Mouse (Mus musculus) liver, embryonic 15.5 days (tissue): Measurements from ENCODE around the gene Olfr750. TPM values are rescaled to one million over a fixed set of nuclear protein-coding genes. Genes with fewer than 3 reads are reported as not detected.

Experiments used
- ATAC-seq: fragments of 200-750 bp; cut with Nextera tagmentation; 2 replicates; pipeline ENCODE4 v1.8.0; 2017; ENCODE audit warnings: moderate number of reproducible peaks, mild to moderate bottlenecking, moderate library complexity; ENCODE audit not compliant: insufficient read depth
- H3K27ac ChIP-seq: fragments of 300-500 bp; sonication (generic); replicated peaks from 2 replicates; pipeline ENCODE4 v1.5.1; 2015; ENCODE audit warnings: mild to moderate bottlenecking, inconsistent platforms
- H3K27me3 ChIP-seq: fragments of 300-500 bp; sonication (generic); 2 replicates; pipeline ENCODE4 v1.6.1; 2015; ENCODE audit warnings: mild to moderate bottlenecking, inconsistent platforms
- H3K36me3 ChIP-seq: fragments of 300-500 bp; sonication (generic); replicated peaks from 2 replicates; pipeline ENCODE4 v1.6.1; 2015; ENCODE audit warnings: moderate library complexity, mild to moderate bottlenecking, inconsistent platforms
- H3K4me1 ChIP-seq: fragments of 300-500 bp; sonication (generic); replicated peaks from 2 replicates; pipeline ENCODE4 v1.6.1; 2015; ENCODE audit warnings: inconsistent platforms
- H3K4me2 ChIP-seq: fragments of 300-500 bp; sonication (generic); 2 replicates; pipeline ENCODE4 v1.6.1; 2015; ENCODE audit warnings: moderate library complexity, mild to moderate bottlenecking, inconsistent platforms
- H3K4me3 ChIP-seq: fragments of 300-500 bp; sonication (generic); replicated peaks from 2 replicates; pipeline ENCODE4 v1.5.1; 2015; ENCODE audit warnings: mild to moderate bottlenecking, inconsistent platforms
- H3K9ac ChIP-seq: fragments of 300-500 bp; sonication (generic); 2 replicates; pipeline ENCODE4 v1.6.1; 2015; ENCODE audit warnings: moderate library complexity, mild to moderate bottlenecking, inconsistent platforms
- H3K9me3 ChIP-seq: fragments of 300-500 bp; sonication (generic); replicated peaks from 2 replicates; pipeline ENCODE4 v1.6.1; 2016; ENCODE audit warnings: inconsistent platforms
- WGBS: fragments of 180-500 bp; shearing (Covaris S2); methylation state at CpG from one replicate; pipeline ENCODE4 v1.1.7; 2015; ENCODE audit warnings: mixed read lengths; ENCODE audit not compliant: insufficient replicate concordance; 5-methylcytosine and 5-hydroxymethylcytosine counted together
- polyA plus RNA-seq: library from polyadenylated mRNA; unstranded; fragments of >200 nt; fragmentation: Nextera tagmentation; extraction: Ambion mirVana; gene quantifications from 2 replicates; pipeline ENCODE4 v1.2.1, GENCODE M21; 2015

Olfr750 gene
- polyA plus RNA-seq, 1 experiment from 2014 or later = not detected

DNA sequence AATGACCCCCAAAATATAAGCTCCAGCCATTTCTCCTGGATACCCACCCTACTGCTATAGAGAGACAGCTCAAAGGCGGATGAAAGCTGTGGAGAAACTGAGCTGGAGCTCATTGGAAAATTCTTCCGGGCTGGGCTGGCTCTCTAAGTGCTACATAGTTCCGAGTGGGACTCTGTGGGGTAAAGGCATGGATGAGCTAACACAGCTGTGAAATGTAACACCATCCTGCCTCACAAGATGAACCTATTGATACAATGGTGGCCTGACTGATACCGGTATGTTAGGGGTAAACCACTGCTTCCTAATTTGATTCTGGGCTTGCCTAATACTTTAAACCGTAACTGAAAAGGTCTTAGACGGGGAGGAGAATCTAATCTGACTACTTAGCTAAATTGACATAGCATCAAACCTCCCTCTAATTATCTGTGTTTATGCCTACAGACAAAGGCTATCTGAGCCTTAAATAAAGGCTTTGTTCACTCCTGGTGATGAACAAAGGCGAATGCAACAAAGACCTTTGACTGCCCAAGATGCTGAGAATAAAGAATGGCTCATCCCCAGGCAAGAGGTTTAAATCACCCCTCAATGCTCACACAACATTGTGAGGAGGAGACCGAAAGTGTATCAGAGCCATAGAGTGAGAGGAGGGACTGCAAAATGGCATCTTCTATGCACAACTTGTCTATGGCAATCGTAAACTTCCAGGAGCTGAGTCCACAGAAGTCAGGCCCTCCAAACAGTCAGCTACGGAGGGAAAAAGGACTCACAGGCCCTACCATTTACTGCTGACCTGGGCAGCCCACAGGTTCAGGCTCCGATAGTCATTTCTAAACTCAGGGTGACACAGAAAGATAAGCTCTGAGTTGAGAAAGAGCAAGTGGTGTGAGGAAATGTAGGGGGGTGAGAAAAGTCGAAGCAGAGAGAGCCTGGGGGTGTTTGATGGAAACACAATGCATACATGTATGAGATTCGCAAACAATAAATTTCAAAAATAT lies 19.7 kb downstream of the Olfr750 start:
- ATAC-seq = no peak
- 47% methylated on average over 13 of the region's 13 CpGs for WGBS
- no peak overlapping the region for H3K9ac ChIP-seq
- no peaks in the 10 kb centered on the region for H3K27me3 ChIP-seq
- no peaks in the 10 kb centered on the region for H3K36me3 ChIP-seq
- H3K27ac ChIP-seq = no peak overlapping the region
- no peaks in the 10 kb centered on the region for H3K9me3 ChIP-seq
- H3K4me3 ChIP-seq = no peak overlapping the region
- peaks cover 6% of the 10 kb centered on the region for H3K4me1 ChIP-seq
- H3K4me2 ChIP-seq = no peak overlapping the region

GRCm38 (mm10) chr14:51053176-51053575 lies 21.1 kb downstream of the Olfr750 start:
- 62% methylated on average over 5 of the region's 5 CpGs for WGBS
- H3K27ac ChIP-seq = no peak overlapping the region
- H3K9ac ChIP-seq = no peak overlapping the region
- no peak overlapping the region for H3K4me3 ChIP-seq
- H3K36me3 ChIP-seq = no peaks in the 10 kb centered on the region
- no peak for ATAC-seq
- H3K4me1 ChIP-seq = peaks cover 6% of the 10 kb centered on the region
- H3K4me2 ChIP-seq = no peak overlapping the region
- no peaks in the 10 kb centered on the region for H3K9me3 ChIP-seq
- H3K27me3 ChIP-seq = no peaks in the 10 kb centered on the region

GRCm38 (mm10) chr14:51051941-51052340 lies 22.3 kb downstream of the Olfr750 start:
- WGBS = 48% methylated on average over 5 of the region's 5 CpGs
- Histone ChIP-seq H3K9ac (no peak overlapping the region), H3K27me3 (no peaks in the 10 kb centered on the region)

GRCm38 (mm10) chr14:51050063-51050462 lies 24.2 kb downstream of the Olfr750 start, which contains the start of gene Rnase11:
TSS of gene Rnase11 (minus strand) at chr14:51050163.
- H3K36me3 ChIP-seq = no peaks in the 10 kb centered on the region
- ATAC-seq = no peak
- H3K9me3 ChIP-seq = no peaks in the 10 kb centered on the region
- WGBS = 39% methylated on average over 2 of the region's 2 CpGs
- no peak within 1 kb of the TSS for H3K4me3 ChIP-seq
- no peaks in the 10 kb centered on the region for H3K4me1 ChIP-seq
- H3K9ac ChIP-seq = no peak within 1 kb of the TSS
- no peak within 1 kb of the TSS for H3K4me2 ChIP-seq
- no peaks in the 10 kb centered on the region for H3K27me3 ChIP-seq
- no peak within 1 kb of the TSS for H3K27ac ChIP-seq

More at GRCm38 (mm10) chr14:51051941-51052340, 22.3 kb downstream of the Olfr750 start:
- H3K4me2 ChIP-seq = no peak overlapping the region
- no peaks in the 10 kb centered on the region for H3K36me3 ChIP-seq
- H3K4me1 ChIP-seq = no peaks in the 10 kb centered on the region
- H3K27ac ChIP-seq = no peak overlapping the region
- H3K9me3 ChIP-seq = no peaks in the 10 kb centered on the region
- H3K4me3 ChIP-seq = no peak overlapping the region
- ATAC-seq = no peak

DNA sequence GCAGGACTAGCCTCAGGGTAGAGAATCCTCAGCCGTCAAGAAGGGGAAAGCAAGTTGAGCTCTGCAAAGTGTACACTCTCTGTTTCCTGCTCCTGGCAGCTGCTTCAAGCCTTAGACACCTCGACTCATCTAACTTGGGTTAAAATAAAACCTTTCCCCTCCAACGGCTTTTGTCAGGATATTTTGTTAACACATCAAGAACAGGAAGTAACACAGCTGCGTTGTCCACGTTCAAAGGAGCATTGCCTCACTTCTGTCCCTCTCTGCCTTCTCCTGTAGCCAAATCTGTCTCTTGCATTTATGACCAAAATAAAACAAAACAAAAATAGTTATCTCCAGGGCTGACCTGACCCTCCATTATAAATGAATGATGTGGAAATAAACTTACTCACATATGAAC lies 26.4 kb downstream of the Olfr750 start:
- Histone ChIP-seq H3K9me3 (no peaks in the 10 kb centered on the region), H3K27ac (no peak overlapping the region), H3K9ac (no peak overlapping the region), H3K36me3 (no peaks in the 10 kb centered on the region), H3K4me1 (no peaks in the 10 kb centered on the region), H3K4me3 (no peak overlapping the region), H3K4me2 (no peak overlapping the region), H3K27me3 (no peaks in the 10 kb centered on the region)
- ATAC-seq = no peak
- WGBS = 9% methylated on average over 5 of the region's 5 CpGs

DNA sequence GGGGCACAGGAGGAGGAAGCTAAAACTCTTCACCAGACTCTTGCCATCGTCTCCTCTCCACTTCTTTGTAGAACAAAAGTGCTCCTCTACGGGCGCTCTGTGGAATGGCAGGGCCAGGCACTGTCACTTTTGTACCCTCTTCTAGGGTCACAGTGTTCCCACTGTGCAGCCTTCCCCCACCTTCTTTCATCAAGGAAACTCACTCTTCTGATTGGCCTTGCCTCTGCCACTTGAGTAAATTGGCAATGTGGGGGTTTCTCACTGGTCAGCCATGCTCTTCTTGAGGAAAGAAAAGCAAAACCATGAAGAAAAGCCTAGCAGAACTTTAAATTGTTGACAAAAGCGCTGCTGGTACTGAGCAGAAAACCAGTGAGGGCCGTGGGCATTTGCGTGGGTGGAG lies 32.5 kb downstream of the Olfr750 start, which contains the start of gene Rnase9:
Gene Rnase9, minus strand, starts transcription at position 101 of the 400 bp plus-strand sequence.
- H3K4me3 ChIP-seq = no peak within 1 kb of the TSS
- no peaks in the 10 kb centered on the region for H3K4me1 ChIP-seq
- H3K4me2 ChIP-seq = no peak within 1 kb of the TSS
- H3K9me3 ChIP-seq = no peaks in the 10 kb centered on the region
- H3K36me3 ChIP-seq = no peaks in the 10 kb centered on the region
- no peak within 1 kb of the TSS for H3K9ac ChIP-seq
- ATAC-seq = no peak
- H3K27ac ChIP-seq = no peak within 1 kb of the TSS
- H3K27me3 ChIP-seq = no peaks in the 10 kb centered on the region
- 68% methylated on average over 6 of the region's 6 CpGs for WGBS

DNA sequence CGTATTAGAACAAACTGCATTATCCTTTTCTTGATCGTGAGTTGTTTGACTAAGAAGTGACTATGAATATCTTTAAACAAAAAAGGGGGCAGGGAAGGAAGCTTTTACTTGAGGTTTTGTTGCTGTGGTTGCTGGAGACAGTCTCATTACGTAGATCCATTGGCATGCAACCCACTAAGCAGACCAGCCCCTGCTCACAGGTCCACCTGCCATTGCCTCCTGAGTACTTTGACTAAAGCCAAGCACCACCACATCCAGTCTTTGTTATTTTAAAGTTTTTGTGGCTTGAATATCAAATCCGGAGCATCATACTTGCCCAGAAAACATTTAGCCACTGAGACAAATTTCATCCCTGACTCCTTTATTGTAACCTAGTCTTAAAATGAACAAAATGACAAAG lies 38.0 kb downstream of the Olfr750 start:
- Histone ChIP-seq H3K4me3 (no peak overlapping the region), H3K9me3 (no peaks in the 10 kb centered on the region), H3K9ac (no peak overlapping the region), H3K36me3 (no peaks in the 10 kb centered on the region), H3K4me2 (no peak overlapping the region), H3K27ac (no peak overlapping the region), H3K4me1 (no peaks in the 10 kb centered on the region), H3K27me3 (no peaks in the 10 kb centered on the region)
- WGBS = 62% methylated on average over 4 of the region's 4 CpGs
- ATAC-seq = no peak

- Histone ChIP-seq H3K27me3 (no peaks in the 10 kb centered on the region), H3K9ac (no peak overlapping the region), H3K4me3 (no peak overlapping the region), H3K4me2 (no peak overlapping the region), H3K4me1 (no peaks in the 10 kb centered on the region), H3K9me3 (no peaks in the 10 kb centered on the region), H3K36me3 (no peaks in the 10 kb centered on the region), H3K27ac (no peak overlapping the region)
- 51% methylated on average over 1 of the region's 1 CpGs for WGBS
- ATAC-seq = no peak
Measured at GRCm38 (mm10) chr14:51035206-51035605, 39.0 kb downstream of the Olfr750 start.

- no peak overlapping the region for H3K9ac ChIP-seq
- whole genome bisulfite sequencing = 52% methylated on average over 3 of the region's 3 CpGs
- no peaks in the 10 kb centered on the region for H3K27me3 ChIP-seq
- no peak overlapping the region for H3K4me2 ChIP-seq
- H3K36me3 ChIP-seq = no peaks in the 10 kb centered on the region
- no peak overlapping the region for H3K4me3 ChIP-seq
- H3K27ac ChIP-seq = no peak overlapping the region
- no peak for ATAC-seq
- no peaks in the 10 kb centered on the region for H3K9me3 ChIP-seq
- H3K4me1 ChIP-seq = no peaks in the 10 kb centered on the region
Measured at GRCm38 (mm10) chr14:51027387-51028155, 46.7 kb downstream of the Olfr750 start.

DNA sequence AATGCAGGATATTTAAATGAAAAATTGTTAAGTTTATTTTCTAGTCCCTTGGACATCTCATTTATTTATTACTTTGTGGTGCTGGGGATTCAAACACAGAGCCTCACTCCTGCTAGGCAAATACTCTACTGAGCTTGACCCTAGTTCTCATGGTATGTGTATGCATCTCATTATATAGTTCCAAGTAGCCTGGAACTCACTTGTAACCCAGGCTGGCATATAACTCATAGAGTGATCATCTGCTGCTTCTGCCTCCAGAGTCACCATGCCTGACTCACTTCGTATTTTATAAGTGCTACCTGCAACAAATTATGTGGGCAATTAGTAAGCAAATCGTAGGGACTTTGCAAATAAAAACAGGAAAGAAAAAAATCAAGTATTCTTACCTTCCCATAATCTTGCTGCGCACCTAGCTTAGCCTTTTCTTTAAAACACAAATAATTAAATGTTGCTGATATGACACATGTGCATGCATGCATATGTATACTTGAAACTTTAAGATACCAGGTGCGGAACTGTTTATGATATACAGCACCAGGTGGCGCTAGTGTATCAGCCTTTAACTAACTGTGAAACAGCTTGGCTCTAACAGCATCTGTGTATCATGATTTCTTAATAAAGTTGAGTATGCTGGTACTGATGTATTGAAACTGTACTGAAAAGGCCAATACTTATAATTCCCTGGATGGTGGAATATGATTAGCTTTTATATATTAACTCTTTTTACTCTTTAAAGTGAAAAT lies 47.7 kb downstream of the Olfr750 start:
- Histone ChIP-seq H3K27ac (no peak overlapping the region), H3K4me3 (no peak overlapping the region), H3K4me1 (no peaks in the 10 kb centered on the region), H3K4me2 (no peak overlapping the region), H3K27me3 (no peaks in the 10 kb centered on the region), H3K36me3 (no peaks in the 10 kb centered on the region), H3K9ac (no peak overlapping the region), H3K9me3 (no peaks in the 10 kb centered on the region)
- 27% methylated on average over 5 of the region's 5 CpGs for WGBS
- no peak for ATAC-seq
